Mouse (Mus musculus): ENCODE measurements at regions not wholly inside any gene's neighbourhood (a gene's known extent, or its start where the extent isn't known, plus 50 kb on each side); places are given as distances from the start of the nearest gene placed in this dataset.

DNA sequence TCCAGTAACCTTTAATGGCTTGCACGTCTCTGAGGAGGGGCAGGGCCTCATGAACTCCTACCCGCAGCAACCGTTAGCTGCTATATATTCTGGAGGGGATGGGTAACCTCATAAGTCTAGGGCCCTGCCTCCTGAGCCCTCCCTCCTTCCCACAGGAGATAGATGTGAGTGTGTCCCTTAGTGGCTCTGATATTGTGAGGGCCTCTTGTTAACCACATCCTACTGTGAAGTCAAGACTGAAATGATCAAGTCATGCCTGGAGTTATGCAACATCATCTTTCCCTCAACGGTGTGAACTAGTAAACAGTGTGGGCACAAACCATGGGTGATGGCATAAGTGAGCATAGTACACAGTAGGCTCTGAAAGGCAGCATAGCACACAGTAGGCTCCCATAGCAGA, 255.8 kb upstream of the Sdk2 start:
- H3K27ac ChIP-seq (replicated peaks), result no peak overlapping the region
- WGBS, result 82% methylated on average over 4 of the region's 4 CpGs
- no peaks in the 10 kb centered on the region for H3K36me3 ChIP-seq
- no peaks in the 10 kb centered on the region for H3K27me3 ChIP-seq
- ATAC-seq (ENCODE audit: insufficient number of reproducible peaks, low FRiP score, low TSS enrichment, low read depth), result no peak
- no peak overlapping the region for H3K4me2 ChIP-seq (replicated peaks)
- H3K9me3 ChIP-seq (replicated peaks), result no peaks in the 10 kb centered on the region
- H3K4me1 ChIP-seq, result no peaks in the 10 kb centered on the region; the same call in 1 of the 2 replicates
- H3K9ac ChIP-seq, result no peak overlapping the region
- no peak overlapping the region for H3K4me3 ChIP-seq (replicated peaks)

DNA sequence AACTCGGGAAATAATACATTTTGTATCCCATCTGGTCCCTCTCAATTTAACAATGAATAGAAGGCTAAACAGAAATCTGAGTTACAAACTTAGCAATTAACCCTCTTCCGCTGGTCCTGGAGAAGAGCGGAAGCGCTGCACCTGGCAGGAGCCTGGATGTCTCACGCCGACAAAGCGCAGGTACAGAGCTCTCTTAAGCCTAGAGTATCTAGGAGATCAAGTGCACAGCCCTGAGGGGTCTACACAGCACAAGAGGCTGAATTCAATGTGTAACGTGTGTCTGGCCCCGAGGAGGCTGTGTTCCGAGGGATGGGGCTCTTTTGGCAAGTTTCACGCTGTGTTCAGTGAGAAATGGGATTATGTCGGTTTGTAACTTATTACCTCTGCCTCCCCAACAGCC, 255.1 kb upstream of the Sdk2 start:
- no peak for ATAC-seq (ENCODE audit: insufficient number of reproducible peaks, low FRiP score, low TSS enrichment, low read depth)
- Histone ChIP-seq H3K36me3 (no peaks in the 10 kb centered on the region), H3K4me3 (replicated peaks) (no peak overlapping the region), H3K9ac (no peak overlapping the region), H3K27me3 (no peaks in the 10 kb centered on the region), H3K9me3 (replicated peaks) (no peaks in the 10 kb centered on the region), H3K4me1 (no peaks in the 10 kb centered on the region; the same call in 1 of the 2 replicates), H3K27ac (replicated peaks) (no peak overlapping the region), H3K4me2 (replicated peaks) (no peak overlapping the region)
- whole genome bisulfite sequencing, result 46% methylated on average over 12 of the region's 12 CpGs

DNA sequence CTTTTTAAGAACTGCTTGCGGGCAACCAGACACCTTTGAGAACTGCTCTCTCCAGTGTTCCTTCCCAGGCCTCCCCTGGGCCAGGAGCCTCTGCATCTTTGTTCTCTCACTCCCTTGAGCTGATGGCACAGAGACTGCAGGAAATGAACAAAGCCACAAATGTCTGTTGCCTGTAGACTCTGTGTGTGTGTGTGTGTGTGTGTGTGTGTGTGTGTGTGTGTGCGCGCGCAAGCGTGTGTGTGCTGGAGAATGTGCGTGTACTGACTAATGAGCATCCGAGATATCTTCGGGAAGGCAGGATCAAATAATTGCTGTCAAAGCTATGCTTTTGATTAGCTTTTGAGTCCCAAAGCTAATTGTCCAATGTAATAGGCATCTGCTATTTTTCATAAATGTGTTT, 254.7 kb upstream of the Sdk2 start:
- ATAC-seq (ENCODE audit: insufficient number of reproducible peaks, low FRiP score, low TSS enrichment, low read depth), result no peak
- Histone ChIP-seq H3K27ac (replicated peaks) (no peak overlapping the region), H3K9ac (no peak overlapping the region), H3K9me3 (replicated peaks) (no peaks in the 10 kb centered on the region), H3K27me3 (no peaks in the 10 kb centered on the region), H3K4me3 (replicated peaks) (no peak overlapping the region), H3K4me2 (replicated peaks) (no peak overlapping the region), H3K4me1 (no peaks in the 10 kb centered on the region; the same call in 1 of the 2 replicates), H3K36me3 (no peaks in the 10 kb centered on the region)
- 70% methylated on average over 8 of the region's 8 CpGs for WGBS

DNA sequence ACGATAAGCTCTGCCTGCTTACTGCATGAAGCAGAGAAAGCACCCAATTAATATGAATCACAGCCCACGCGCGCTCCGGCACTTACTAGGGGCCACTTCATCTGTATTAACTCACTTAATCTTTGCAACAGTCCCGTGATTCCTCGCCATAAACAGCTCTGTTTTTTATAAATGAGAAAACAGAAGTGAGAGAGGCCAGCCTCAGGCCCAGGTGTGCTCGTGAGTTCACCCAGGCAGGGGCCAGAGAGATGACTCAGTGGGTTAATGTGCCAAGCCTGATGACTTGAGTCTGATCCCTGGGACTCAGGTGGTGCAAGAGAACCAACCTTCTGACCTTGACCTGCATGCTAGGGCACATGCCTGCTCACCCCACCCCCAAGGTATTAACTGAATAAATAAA, 248.4 kb upstream of the Sdk2 start:
- WGBS, result 77% methylated on average over 8 of the region's 8 CpGs
- ATAC-seq (ENCODE audit: insufficient number of reproducible peaks, low FRiP score, low TSS enrichment, low read depth), result no peak

DNA sequence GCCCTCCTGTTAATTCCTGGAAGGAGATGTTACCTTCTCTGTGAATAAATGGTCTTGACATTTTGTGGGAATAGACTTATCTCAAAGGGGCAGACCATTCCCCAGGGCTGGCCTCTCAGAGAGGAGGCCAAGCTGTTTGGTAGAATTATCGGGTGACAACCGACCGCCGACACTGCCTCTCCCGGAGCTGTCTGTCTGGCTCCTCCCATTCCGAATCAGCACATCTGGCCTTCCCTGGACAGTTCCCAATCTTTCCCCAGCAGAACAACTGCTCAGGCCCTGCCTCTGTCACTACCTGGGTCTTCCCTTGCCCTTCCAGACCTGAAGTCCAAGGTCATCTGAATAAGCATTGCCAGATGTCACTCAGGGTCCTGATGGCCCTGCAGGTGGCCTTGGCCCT, 246.8 kb upstream of the Sdk2 start:
- no peaks in the 10 kb centered on the region for H3K27me3 ChIP-seq
- no peak overlapping the region for H3K9ac ChIP-seq
- H3K9me3 ChIP-seq (replicated peaks), result no peaks in the 10 kb centered on the region
- peaks cover 6% of the 10 kb centered on the region for H3K4me1 ChIP-seq
- H3K36me3 ChIP-seq, result no peaks in the 10 kb centered on the region
- no peak overlapping the region for H3K27ac ChIP-seq (replicated peaks)
- no peak overlapping the region for H3K4me3 ChIP-seq (replicated peaks)
- WGBS, result 8% methylated on average over 6 of the region's 6 CpGs
- no peak for ATAC-seq (ENCODE audit: insufficient number of reproducible peaks, low FRiP score, low TSS enrichment, low read depth)
- H3K4me2 ChIP-seq (replicated peaks), result no peak overlapping the region

More for the DNA sequence above, 248.4 kb upstream of the Sdk2 start:
- no peak overlapping the region for H3K4me3 ChIP-seq (replicated peaks)
- no peak overlapping the region for H3K4me2 ChIP-seq (replicated peaks)
- no peak overlapping the region for H3K9ac ChIP-seq
- H3K27ac ChIP-seq (replicated peaks), result no peak overlapping the region
- H3K4me1 ChIP-seq, result peaks cover 6% of the 10 kb centered on the region
- H3K36me3 ChIP-seq, result no peaks in the 10 kb centered on the region
- no peaks in the 10 kb centered on the region for H3K9me3 ChIP-seq (replicated peaks)
- no peaks in the 10 kb centered on the region for H3K27me3 ChIP-seq

DNA sequence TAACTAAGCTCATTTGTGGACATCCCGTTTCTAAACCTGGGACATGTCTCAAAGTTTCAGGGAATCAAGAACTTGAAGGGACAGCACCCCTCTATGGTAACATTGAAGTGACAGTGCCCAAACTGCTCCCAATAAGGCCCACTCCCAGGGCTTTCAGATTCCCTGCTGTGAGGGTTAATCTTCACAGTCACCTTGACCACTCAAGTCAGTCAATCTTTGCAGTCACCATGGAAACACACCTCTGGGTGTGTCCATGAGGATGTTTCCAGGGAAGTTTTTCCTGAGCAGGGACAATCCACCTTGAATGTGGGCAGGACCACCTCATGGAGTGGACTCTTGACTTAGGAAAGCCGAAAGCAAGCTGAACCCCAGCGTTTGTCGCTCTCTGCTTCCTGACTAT, 244.8 kb upstream of the Sdk2 start:
- WGBS, result 76% methylated on average over 4 of the region's 4 CpGs
- Histone ChIP-seq H3K4me3 (replicated peaks) (no peak overlapping the region), H3K4me2 (replicated peaks) (no peak overlapping the region), H3K4me1 (peaks cover 6% of the 10 kb centered on the region), H3K27ac (replicated peaks) (no peak overlapping the region), H3K9ac (no peak overlapping the region), H3K9me3 (replicated peaks) (no peaks in the 10 kb centered on the region), H3K27me3 (no peaks in the 10 kb centered on the region), H3K36me3 (no peaks in the 10 kb centered on the region)
- ATAC-seq (ENCODE audit: insufficient number of reproducible peaks, low FRiP score, low TSS enrichment, low read depth), result no peak

DNA sequence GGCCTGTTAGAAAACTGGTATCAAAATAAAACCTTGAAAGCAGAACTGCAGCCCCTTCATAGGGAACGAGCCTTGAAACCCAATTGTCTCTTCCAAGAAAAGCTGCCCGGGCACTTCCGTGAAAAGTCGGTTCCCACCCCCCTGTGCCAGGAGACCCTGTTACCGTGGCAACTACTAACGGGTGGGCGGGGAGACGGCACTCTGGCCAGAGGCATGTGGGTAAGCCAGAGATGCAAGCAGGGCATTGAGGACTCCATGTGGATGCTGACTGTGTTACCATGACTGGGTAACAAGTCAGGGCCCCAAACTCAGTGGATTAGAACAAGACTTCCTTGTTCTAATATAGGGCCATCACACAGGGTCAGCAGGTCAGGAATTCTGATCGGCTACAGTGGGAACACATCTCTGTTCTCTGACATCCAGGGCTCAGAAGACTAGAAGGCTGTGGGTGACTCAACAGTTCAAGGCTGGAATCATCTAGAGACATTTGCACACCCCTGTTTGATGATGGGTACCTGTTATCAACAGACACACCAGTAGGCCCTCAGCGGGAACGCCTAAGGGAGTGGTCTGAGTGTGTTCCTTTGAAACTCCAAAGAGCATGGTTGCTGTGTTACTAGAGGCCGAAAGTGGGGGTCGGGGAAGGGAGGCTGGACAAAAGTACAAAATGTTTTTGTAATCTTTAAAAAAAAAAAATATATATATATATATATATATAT, 236.9 kb upstream of the Sdk2 start:
- H3K4me3 ChIP-seq (replicated peaks), result no peak overlapping the region
- no peaks in the 10 kb centered on the region for H3K27me3 ChIP-seq
- H3K36me3 ChIP-seq, result no peaks in the 10 kb centered on the region
- H3K9ac ChIP-seq, result no peak overlapping the region
- no peak for ATAC-seq (ENCODE audit: insufficient number of reproducible peaks, low FRiP score, low TSS enrichment, low read depth)
- no peaks in the 10 kb centered on the region for H3K9me3 ChIP-seq (replicated peaks)
- H3K4me2 ChIP-seq (replicated peaks), result no peak overlapping the region; the same call in 1 of the 2 replicates
- 37% methylated on average over 13 of the region's 13 CpGs for WGBS
- H3K4me1 ChIP-seq, result no peaks in the 10 kb centered on the region; the same call in 1 of the 2 replicates
- no peak overlapping the region for H3K27ac ChIP-seq (replicated peaks)

DNA sequence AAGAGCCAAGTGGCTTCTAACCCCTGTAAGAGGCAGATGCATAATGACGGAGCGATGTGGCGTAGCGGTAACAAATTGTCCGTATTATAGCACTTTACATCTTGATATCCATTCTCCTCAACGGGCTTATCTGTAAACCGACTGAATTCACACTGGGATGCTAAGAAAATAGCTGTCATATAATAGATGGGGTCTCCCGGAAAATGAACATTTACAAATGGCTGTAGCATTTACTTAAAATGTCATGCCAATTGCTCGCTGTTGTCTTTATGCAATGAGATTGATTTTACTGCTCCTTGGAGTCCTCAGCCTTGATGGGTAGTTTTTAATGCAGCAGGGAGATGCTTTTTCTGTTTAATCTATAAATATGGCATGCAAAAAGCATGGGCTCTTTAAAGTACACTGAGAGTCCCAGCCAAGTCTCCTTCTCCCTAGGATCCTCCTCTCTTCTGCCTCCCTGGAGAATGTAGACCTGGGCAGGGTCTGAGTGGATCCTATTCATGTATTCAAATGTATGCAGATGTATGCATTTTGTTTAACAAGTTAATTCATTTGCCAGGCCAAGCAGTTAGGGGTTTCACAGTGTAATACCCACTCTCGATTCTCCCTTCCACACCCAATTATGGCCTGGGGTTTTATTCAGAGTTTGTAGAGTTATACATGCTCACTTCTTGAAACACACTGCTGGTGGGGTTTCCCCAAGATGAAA, 233.9 kb upstream of the Sdk2 start:
- no peak overlapping the region for H3K4me3 ChIP-seq (replicated peaks)
- no peak overlapping the region for H3K9ac ChIP-seq
- no peak overlapping the region for H3K4me2 ChIP-seq (replicated peaks)
- H3K4me1 ChIP-seq, result no peaks in the 10 kb centered on the region; the same call in 1 of the 2 replicates
- H3K36me3 ChIP-seq, result no peaks in the 10 kb centered on the region
- ATAC-seq (ENCODE audit: insufficient number of reproducible peaks, low FRiP score, low TSS enrichment, low read depth), result no peak
- no peak overlapping the region for H3K27ac ChIP-seq (replicated peaks)
- 86% methylated on average over 10 of the region's 10 CpGs for WGBS
- no peaks in the 10 kb centered on the region for H3K27me3 ChIP-seq
- H3K9me3 ChIP-seq (replicated peaks), result no peaks in the 10 kb centered on the region

DNA sequence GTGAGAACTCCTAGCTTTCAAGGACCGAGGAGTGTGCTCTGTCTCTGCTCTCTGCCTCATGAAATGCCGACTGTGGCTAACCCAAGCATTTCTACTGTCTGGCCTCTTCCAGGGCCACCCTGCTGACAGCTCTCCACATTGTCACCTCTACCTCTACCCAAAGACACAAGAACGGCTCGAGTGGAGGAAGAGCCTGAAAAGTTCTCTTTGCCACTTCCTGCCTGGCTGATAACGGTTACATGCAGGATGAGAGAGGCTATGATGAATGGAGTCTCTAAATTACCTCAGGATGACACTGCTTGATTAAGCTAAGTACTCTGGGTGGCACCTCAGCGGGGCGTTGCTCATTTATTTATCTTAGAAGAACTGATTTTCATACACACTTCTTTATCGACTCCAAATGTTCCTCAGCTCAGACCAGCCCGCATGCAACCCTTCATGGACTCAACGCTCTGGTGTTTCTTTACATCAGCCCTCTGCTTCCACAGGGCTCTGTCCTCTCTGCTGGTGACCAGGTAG, 230.0 kb upstream of the Sdk2 start:
- H3K4me2 ChIP-seq (replicated peaks), result no peak overlapping the region
- H3K4me3 ChIP-seq (replicated peaks), result no peak overlapping the region
- WGBS, result 86% methylated on average over 10 of the region's 10 CpGs
- H3K27me3 ChIP-seq, result no peaks in the 10 kb centered on the region
- H3K36me3 ChIP-seq, result no peaks in the 10 kb centered on the region
- no peak overlapping the region for H3K9ac ChIP-seq
- ATAC-seq (ENCODE audit: insufficient number of reproducible peaks, low FRiP score, low TSS enrichment, low read depth), result no peak
- no peak overlapping the region for H3K27ac ChIP-seq (replicated peaks)
- H3K4me1 ChIP-seq, result no peaks in the 10 kb centered on the region
- H3K9me3 ChIP-seq (replicated peaks), result no peaks in the 10 kb centered on the region

DNA sequence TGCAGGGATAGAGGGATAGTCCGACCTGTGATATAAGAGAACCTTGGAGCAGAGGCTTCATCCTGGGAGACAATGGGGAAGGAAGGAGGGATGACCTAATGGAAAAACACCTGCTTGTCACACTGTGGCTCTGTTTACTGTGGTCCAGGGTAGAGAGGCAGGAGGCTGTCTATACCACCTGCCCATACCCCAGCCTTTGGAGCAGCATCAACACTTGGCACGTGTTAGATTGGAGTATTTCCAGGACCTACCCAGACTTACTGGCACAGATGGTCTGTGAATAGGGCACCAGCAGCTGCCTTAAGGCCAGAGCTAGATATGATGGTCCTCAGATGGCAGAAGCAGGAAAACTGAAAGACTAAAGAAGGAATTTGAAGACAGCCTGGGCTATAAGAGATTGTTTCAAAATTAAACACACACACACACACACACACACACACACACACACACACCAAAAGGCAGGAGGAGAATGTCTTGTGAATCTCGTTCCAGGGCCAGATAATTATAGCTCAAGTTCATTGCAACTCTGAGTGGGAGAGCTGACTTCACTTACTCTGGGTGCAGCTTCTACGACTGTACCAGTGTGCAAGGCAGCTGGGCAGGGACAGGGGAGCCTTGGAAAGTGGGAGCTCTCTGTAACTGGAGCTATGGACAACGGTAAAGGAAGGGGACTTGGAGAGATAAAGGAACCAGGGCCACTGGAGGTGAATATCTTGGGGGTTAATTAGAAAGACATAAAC, 227.8 kb upstream of the Sdk2 start:
- no peak overlapping the region for H3K9ac ChIP-seq
- no peak for ATAC-seq (ENCODE audit: insufficient number of reproducible peaks, low FRiP score, low TSS enrichment, low read depth)
- H3K9me3 ChIP-seq (replicated peaks), result no peaks in the 10 kb centered on the region
- no peaks in the 10 kb centered on the region for H3K4me1 ChIP-seq
- no peak overlapping the region for H3K27ac ChIP-seq (replicated peaks)
- WGBS, result 62% methylated on average over 5 of the region's 5 CpGs
- H3K4me3 ChIP-seq (replicated peaks), result no peak overlapping the region
- no peak overlapping the region for H3K4me2 ChIP-seq (replicated peaks)
- H3K36me3 ChIP-seq, result no peaks in the 10 kb centered on the region
- H3K27me3 ChIP-seq, result no peaks in the 10 kb centered on the region

DNA sequence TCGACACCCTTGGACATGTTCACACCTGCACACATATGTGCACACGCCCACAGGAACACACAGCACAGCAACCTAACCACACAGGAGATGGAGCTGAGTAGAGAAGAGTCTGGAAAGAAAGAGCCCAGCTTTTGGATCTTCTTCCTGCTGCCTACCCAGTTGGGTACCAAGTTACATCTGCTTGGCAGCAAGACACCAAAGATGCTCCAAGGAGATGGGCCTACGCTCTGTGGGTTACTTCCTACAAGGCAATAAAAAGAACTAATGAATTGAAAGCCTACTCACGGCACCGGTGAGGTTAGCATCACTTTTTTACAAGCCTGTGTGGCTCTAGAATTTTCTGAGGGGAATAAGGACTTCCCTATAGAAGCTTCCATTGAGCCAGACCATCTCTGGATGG, 224.4 kb upstream of the Sdk2 start:
- Histone ChIP-seq H3K9me3 (replicated peaks) (no peaks in the 10 kb centered on the region), H3K9ac (no peak overlapping the region), H3K27ac (replicated peaks) (no peak overlapping the region), H3K4me2 (replicated peaks) (no peak overlapping the region), H3K27me3 (no peaks in the 10 kb centered on the region), H3K4me1 (no peaks in the 10 kb centered on the region), H3K36me3 (no peaks in the 10 kb centered on the region), H3K4me3 (replicated peaks) (no peak overlapping the region)
- ATAC-seq (ENCODE audit: insufficient number of reproducible peaks, low FRiP score, low TSS enrichment, low read depth), result no peak
- WGBS, result 83% methylated on average over 5 of the region's 5 CpGs

All from embryonic facial prominence, embryonic 15.5 days (tissue).